Comparison of ENCODE assay signal across 30 mouse cellular contexts in genomic region chr12:12446281-12446680, GRCm38 (mm10).
"Had no signal": no experiment of that assay in that cellular context is flagged by ENCODE, and none has a peak within 500 bp of the region (broad histone marks: within the 10 kb centered on the region; RNA-seq: fewer than 3 reads in every experiment).

No protein-coding gene starts in this region.

- H3K27ac ChIP-seq: heart, embryonic 13.5 days; heart, embryonic 15.5 days; hindbrain, embryonic 10.5 days; hindbrain, embryonic 12.5 days; hindbrain, embryonic 13.5 days; hindbrain, embryonic 14.5 days; hindbrain, embryonic 15.5 days; hindbrain, postnatal 0 days; intestine, embryonic 15.5 days; kidney, embryonic 15.5 days; kidney, postnatal 0 days; layer of hippocampus, adult 2 months; left cerebral cortex, adult 2 months had no signal

- H3K4me3 ChIP-seq: heart, embryonic 12.5 days; heart, embryonic 13.5 days; heart, embryonic 15.5 days; hindbrain, embryonic 10.5 days; hindbrain, embryonic 12.5 days; hindbrain, embryonic 13.5 days; hindbrain, embryonic 15.5 days; intestine, embryonic 15.5 days; kidney, embryonic 15.5 days; layer of hippocampus, adult 2 months; left cerebral cortex, adult 2 months had no signal

- DNase-seq: heart, postnatal 10 days; heart, postnatal 14 days; heart, postnatal 36 days; heart, postnatal 4 days; kidney, adult 11 months; kidney, adult 18-20 months; kidney, adult 2 months; kidney, adult 8-10 months; kidney, adult 9 months; kidney, postnatal 10 days; kidney, postnatal 14 days; kidney, postnatal 25 days; kidney, postnatal 36 days; kidney, postnatal 4 days; layer of hippocampus, adult 9-11 months; layer of hippocampus, postnatal 36 days had no signal
